10 mouse cellular contexts compared by ENCODE assay signal in the genomic region with DNA sequence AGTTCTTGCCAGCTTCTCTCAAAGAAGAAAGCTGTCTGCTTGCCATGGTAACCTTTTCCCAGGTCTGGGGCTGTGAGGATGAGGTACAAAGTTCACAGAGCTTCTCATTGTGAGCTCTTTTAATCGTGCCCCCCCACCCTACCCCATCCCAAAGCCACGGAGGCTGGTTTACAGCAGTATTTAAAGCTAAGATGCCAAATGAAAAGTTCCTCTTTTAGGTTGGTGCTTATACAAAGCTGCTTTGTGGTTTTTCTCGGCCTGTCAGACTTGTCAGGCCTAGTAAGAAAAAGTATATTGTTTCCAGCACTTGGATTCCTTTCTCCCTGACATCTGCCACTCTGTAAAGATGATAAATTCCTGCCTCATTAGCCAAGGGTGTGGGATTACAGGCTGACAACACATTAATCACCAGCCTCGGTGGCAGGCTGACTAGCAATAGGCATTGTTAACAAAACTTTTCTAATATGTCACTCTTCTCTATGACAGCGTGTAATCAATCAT.
DNase-seq lines count a peak whose midpoint lies in the region; ATAC-seq and TF ChIP-seq lines count a peak whose summit lies in the region.
"Had no signal": no experiment of that assay in that cellular context is flagged by ENCODE, and none has a peak within 500 bp of the region (broad histone marks: within the 10 kb centered on the region; RNA-seq: fewer than 3 reads in every experiment).

No protein-coding gene starts in this region.

- no peak overlapping the region for H3K27ac ChIP-seq in midbrain, postnatal 0 days (ENCODE audit: low read depth, low read length)
- H3K27ac ChIP-seq in midbrain, embryonic 16.5 days (ENCODE audit: low read length), result no peak overlapping the region
- H3K27ac ChIP-seq in heart, embryonic 11.5 days (ENCODE audit: low read depth, low read length), result no peak overlapping the region
- H3K27ac ChIP-seq: heart, embryonic 13.5 days had no signal

- no peak overlapping the region for H3K4me3 ChIP-seq in midbrain, postnatal 0 days (ENCODE audit: low read depth, low read length)
- no peak overlapping the region for H3K4me3 ChIP-seq in midbrain, embryonic 16.5 days (ENCODE audit: low read depth, low read length)
- H3K4me3 ChIP-seq in heart, embryonic 11.5 days (ENCODE audit: low read depth, low read length), result no peak overlapping the region
- H3K4me3 ChIP-seq: heart, embryonic 13.5 days had no signal

- DNase-seq in midbrain, postnatal 0 days (ENCODE audit: low spot score), result peak; percentile 24
- peak; percentile 63 for DNase-seq in embryo, embryonic 9.5 days (ENCODE audit: extremely low spot score)
- peak; percentile 16 for DNase-seq in retina, embryonic 14.5 days (ENCODE audit: low spot score)
- DNase-seq in left cerebral cortex, adult 18-20 months (ENCODE audit: low spot score in 2 of 2), result no peak
- no peak for DNase-seq in c-Kit-positive CD71-positive TER-119-positive erythroid progenitor cells, embryonic 14.5 days (ENCODE audit: low spot score)
- DNase-seq: layer of hippocampus, postnatal 36 days had no signal

- ATAC-seq in midbrain, postnatal 0 days (ENCODE audit: low FRiP score), result no peak
- no peak for ATAC-seq in midbrain, embryonic 16.5 days
- ATAC-seq in hematopoietic stem cell, adult 5-6 weeks (replicated peaks in 1 of 2; ENCODE audit: insufficient read depth in 1 of 2, low FRiP score in 2 of 2, low TSS enrichment in 1 of 2, low read depth in 1 of 2, poor library complexity in 2 of 2, severe bottlenecking in 2 of 2), result peak; percentile 73 to 76
- ATAC-seq in heart, embryonic 11.5 days (replicated peaks; ENCODE audit: insufficient number of reproducible peaks, low FRiP score, low TSS enrichment), result no peak

- no peaks in the 10 kb centered on the region for H3K27me3 ChIP-seq in midbrain, postnatal 0 days (ENCODE audit: insufficient read depth, low read length)
- H3K27me3 ChIP-seq in midbrain, embryonic 16.5 days (ENCODE audit: control insufficient read depth, insufficient read depth, low read depth, low read length), result no peaks in the 10 kb centered on the region
- no peaks in the 10 kb centered on the region for H3K27me3 ChIP-seq in heart, embryonic 11.5 days (ENCODE audit: control insufficient read depth, insufficient read depth, low read length)
- H3K27me3 ChIP-seq: heart, embryonic 13.5 days had no signal

- no peaks in the 10 kb centered on the region for H3K36me3 ChIP-seq in midbrain, postnatal 0 days (ENCODE audit: insufficient read depth, low read length)
- H3K36me3 ChIP-seq in midbrain, embryonic 16.5 days (ENCODE audit: control insufficient read depth, insufficient read depth, low read length), result no peaks in the 10 kb centered on the region
- no peaks in the 10 kb centered on the region for H3K36me3 ChIP-seq in heart, embryonic 11.5 days (ENCODE audit: control insufficient read depth, insufficient read depth, low read length)
- H3K36me3 ChIP-seq: heart, embryonic 13.5 days had no signal

- H3K4me2 ChIP-seq in midbrain, postnatal 0 days (ENCODE audit: low read depth, low read length, poor library complexity, severe bottlenecking), result no peak overlapping the region
- no peak overlapping the region for H3K4me2 ChIP-seq in midbrain, embryonic 16.5 days (ENCODE audit: low read length)
- no peak overlapping the region for H3K4me2 ChIP-seq in heart, embryonic 11.5 days

- WGBS in midbrain, postnatal 0 days, result 27% methylated on average over 5 of the region's 5 CpGs
- WGBS in midbrain, embryonic 16.5 days, result 22% methylated on average over 5 of the region's 5 CpGs
- 23% methylated on average over 5 of the region's 5 CpGs for WGBS in heart, embryonic 11.5 days (ENCODE audit: insufficient replicate concordance)

- H3K9ac ChIP-seq in midbrain, postnatal 0 days (replicated peaks; ENCODE audit: low read length, poor library complexity, severe bottlenecking), result no peak overlapping the region
- H3K9ac ChIP-seq in midbrain, embryonic 16.5 days (ENCODE audit: low read depth, low read length), result no peak overlapping the region
- H3K9ac ChIP-seq in heart, embryonic 11.5 days (ENCODE audit: low read depth, low read length), result no peak overlapping the region
- H3K9ac ChIP-seq: heart, embryonic 13.5 days had no signal

- no peaks in the 10 kb centered on the region for H3K4me1 ChIP-seq in midbrain, postnatal 0 days (ENCODE audit: insufficient read depth, low read length)
- no peaks in the 10 kb centered on the region for H3K4me1 ChIP-seq in midbrain, embryonic 16.5 days (ENCODE audit: control insufficient read depth, insufficient read depth, low read length)
- H3K4me1 ChIP-seq in heart, embryonic 11.5 days (ENCODE audit: control insufficient read depth, insufficient read depth, low read length), result peaks cover 36% of the 10 kb centered on the region

- no peak for TF ChIP-seq CTCF in midbrain, postnatal 0 days (IDR thresholded peaks at IDR 0.05)

- no peaks in the 10 kb centered on the region for H3K9me3 ChIP-seq in midbrain, postnatal 0 days (ENCODE audit: low read length)
- no peaks in the 10 kb centered on the region for H3K9me3 ChIP-seq in midbrain, embryonic 16.5 days (replicated peaks; ENCODE audit: control insufficient read depth, low read length, poor library complexity, severe bottlenecking)
- no peaks in the 10 kb centered on the region for H3K9me3 ChIP-seq in heart, embryonic 11.5 days (replicated peaks; ENCODE audit: control insufficient read depth, low read length)
- H3K9me3 ChIP-seq: heart, embryonic 13.5 days had no signal

Comparison
In these comparisons a context has a peak if more than half of its experiments do, and no peak if none do; other contexts are left out.
1. ATAC-seq: peak in hematopoietic stem cell, adult 5-6 weeks (2 of 2); none in midbrain, postnatal 0 days (single experiment), midbrain, embryonic 16.5 days (single experiment) and heart, embryonic 11.5 days (single experiment).
2. DNase-seq: peak in midbrain, postnatal 0 days (single experiment), embryo, embryonic 9.5 days (single experiment) and retina, embryonic 14.5 days (single experiment); none in left cerebral cortex, adult 18-20 months (0 of 2) and c-Kit-positive CD71-positive TER-119-positive erythroid progenitor cells, embryonic 14.5 days (single experiment).